Mouse (Mus musculus): ENCODE results near the gene Cope.

- TF ChIP-seq CTCF (IDR thresholded peaks at IDR 0.05; ENCODE audit: borderline replicate concordance, insufficient read depth, low read length) (no peak), POLR2A (IDR thresholded peaks at IDR 0.05; ENCODE audit: low read depth, low read length) (no peak)
These were observed 43.3 kb upstream of the Cope start for GRCm38 (mm10) chr8:70259043-70259442.
